Mouse (Mus musculus) spleen, adult 2 months (tissue): ENCODE results near the gene Strip1. TPM values are rescaled to one million over a fixed set of nuclear protein-coding genes. Genes with fewer than 3 reads are reported as not detected.
A peak's percentile ranks its signal among the peaks of the same experiment; 100 is the strongest.

Experiments
- DNase-seq, 2 experiments: peaks; one replicate each; pipeline versions ENCODE4 v3.0.0 to v3.0.0-alpha.2; 2012 to 2021; ENCODE audit warnings: low spot score in 2 of 2, low read depth in 1 of 2
- H3K27ac ChIP-seq: fragments of 200-500 bp; 2 replicates; pipeline ENCODE4 v1.5.1; 2012; ENCODE audit warnings: low read length, inconsistent platforms; ENCODE audit not compliant: insufficient read depth
- H3K27me3 ChIP-seq: fragments of 200-500 bp; 2 replicates; pipeline ENCODE4 v1.6.1; 2012; ENCODE audit warnings: mild to moderate bottlenecking, moderate library complexity, low read length, inconsistent platforms; ENCODE audit not compliant: control insufficient read depth, insufficient read depth
- H3K36me3 ChIP-seq: fragments of 200-500 bp; 2 replicates; pipeline ENCODE4 v1.6.1; 2012; ENCODE audit warnings: mild to moderate bottlenecking, low read length, inconsistent platforms; ENCODE audit not compliant: control insufficient read depth, insufficient read depth
- H3K4me1 ChIP-seq: fragments of 200-500 bp; 2 replicates; pipeline ENCODE4 v1.6.1; 2011; ENCODE audit warnings: inconsistent platforms; ENCODE audit not compliant: control insufficient read depth, insufficient read depth, insufficient read length
- H3K4me3 ChIP-seq: fragments of 200-500 bp; 2 replicates; pipeline ENCODE4 v1.5.1; 2011; ENCODE audit warnings: mild to moderate bottlenecking, inconsistent platforms; ENCODE audit not compliant: insufficient read depth, insufficient read length; ENCODE audit errors: extremely low read depth
- CTCF ChIP-seq: fragments of 200-500 bp; IDR thresholded peaks from 2 replicates; pipeline ENCODE4 v1.5.1; 2011; ENCODE audit warnings: mild to moderate bottlenecking, inconsistent platforms; ENCODE audit not compliant: insufficient read depth, insufficient read length, insufficient replicate concordance; ENCODE audit errors: extremely low read depth
- POLR2A ChIP-seq: fragments of 200-500 bp; IDR thresholded peaks from 2 replicates; pipeline ENCODE4 v1.6.1; 2011; ENCODE audit warnings: low read depth, low read length, inconsistent platforms
- WGBS: fragments of 180-500 bp; shearing (Covaris S2); methylation state at CpG from one replicate; pipeline ENCODE4 v1.1.7; 2018; 5-methylcytosine and 5-hydroxymethylcytosine counted together
- polyA plus RNA-seq: library from polyadenylated mRNA; depleted of rRNA; stranded (reverse); fragments of >200 nt; gene quantifications from 2 replicates; pipeline ENCODE4 v1.2.3, GENCODE M21; 2012; rRNA removed

The Strip1 gene
- 36.0 and 45.6 TPM in 2 replicates for polyA plus RNA-seq

DNA sequence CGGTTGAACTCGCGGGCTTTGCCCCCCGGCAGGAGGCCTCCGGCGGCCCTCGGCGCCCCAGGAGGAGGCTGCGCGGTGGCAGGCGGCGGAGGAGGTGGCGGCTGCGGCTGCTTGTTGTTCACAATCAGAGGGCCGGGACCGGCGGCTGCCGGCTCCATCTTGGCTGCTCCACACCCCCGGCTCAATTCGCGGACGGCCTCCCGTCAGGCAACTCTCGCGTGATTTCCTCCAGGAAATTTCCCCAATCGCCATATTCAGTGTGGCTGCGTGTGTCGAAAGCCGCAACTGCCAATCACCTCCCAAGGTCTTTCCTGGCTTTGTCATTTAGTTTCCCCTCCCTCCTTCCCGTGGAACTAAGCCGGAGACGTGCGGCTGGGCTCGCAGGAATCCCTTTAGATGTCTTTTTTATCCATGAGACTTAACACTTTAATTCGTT, at the start of gene Strip1:
Strip1 (minus strand) TSS at position 172 of the 436 bp plus-strand sequence.
- peak; percentile 85 to 88 for DNase-seq
- peaks cover 2% of the 10 kb centered on the region; the same call in 1 of the 2 replicates for H3K36me3 ChIP-seq
- TF ChIP-seq CTCF, result no peak
- no peak; the same call in 1 of the 2 replicates for TF ChIP-seq POLR2A
- peak within 1 kb of the TSS; percentile 93 for H3K4me3 ChIP-seq
- under 1% methylated on average over 35 of the region's 35 CpGs for WGBS
- H3K27me3 ChIP-seq, result no peaks in the 10 kb centered on the region
- peak within 1 kb of the TSS; percentile 64 for H3K27ac ChIP-seq
- H3K4me1 ChIP-seq, result peaks cover 5% of the 10 kb centered on the region; the same call in 1 of the 2 replicates

DNA sequence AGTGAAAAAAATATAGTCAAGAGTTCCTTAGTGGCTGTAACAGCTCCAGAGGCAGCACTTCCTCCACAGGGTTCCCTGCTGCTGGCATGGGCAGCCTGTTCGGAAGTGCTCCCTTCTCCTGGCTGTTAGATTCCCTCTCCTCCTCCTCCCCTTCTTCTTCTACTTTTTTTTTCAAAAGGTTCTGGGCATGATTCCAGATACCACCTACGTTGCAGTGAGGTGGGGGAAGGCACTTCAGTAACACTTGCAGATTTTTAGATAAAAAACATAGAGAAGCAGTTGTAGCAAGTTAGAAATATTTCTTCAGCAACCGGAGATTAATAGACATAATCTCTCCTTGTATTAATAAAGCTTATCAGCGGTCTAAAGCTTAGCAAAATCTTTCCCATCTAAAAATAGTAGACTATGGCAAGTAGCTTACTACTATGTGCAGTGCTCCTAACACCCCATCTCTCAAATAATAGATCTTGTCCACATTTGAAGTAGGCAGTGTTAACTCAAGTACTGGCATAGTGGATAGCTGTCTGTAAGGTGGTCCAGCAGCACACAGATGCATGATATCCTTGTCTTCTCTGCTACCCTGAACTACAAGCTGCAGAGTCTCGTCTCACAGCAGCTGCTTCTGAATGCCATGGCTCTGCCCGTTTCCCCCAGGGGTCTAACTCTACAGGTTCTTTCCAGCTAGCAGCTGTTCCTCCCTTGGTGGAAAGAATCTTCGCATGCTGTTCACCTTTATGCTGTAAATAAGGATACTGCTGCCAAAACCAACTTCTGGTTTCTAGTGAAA, 49.5 kb upstream of the Strip1 start:
- DNase-seq, result no peak
- TF ChIP-seq CTCF (no peak), POLR2A (no peak)
- Histone ChIP-seq H3K27ac (no peak overlapping the region), H3K4me1 (no peaks in the 10 kb centered on the region), H3K27me3 (no peaks in the 10 kb centered on the region), H3K36me3 (no peaks in the 10 kb centered on the region; the same call in 1 of the 2 replicates), H3K4me3 (no peak overlapping the region)
- WGBS, result 53% methylated on average over 7 of the region's 7 CpGs

DNA sequence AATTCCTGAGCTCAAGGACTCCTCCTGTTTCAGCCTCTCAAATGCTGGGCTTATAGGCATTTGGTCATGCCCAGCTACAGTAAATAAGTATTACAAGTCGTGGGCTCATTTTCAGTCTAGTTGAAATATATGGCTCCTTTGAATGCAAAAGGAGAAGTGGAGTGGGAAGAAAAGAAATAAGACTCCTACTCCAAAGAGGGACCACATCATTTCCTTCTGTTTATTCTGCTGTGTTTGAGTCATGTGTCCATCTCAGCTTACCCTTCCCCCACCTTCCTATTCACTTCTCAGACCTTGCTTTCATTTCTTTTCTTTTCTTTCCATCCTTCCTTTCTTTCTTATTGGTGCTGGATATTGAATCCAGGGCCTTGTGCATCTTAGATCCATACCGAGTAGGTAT, 40.0 kb upstream of the Strip1 start:
- no peak for DNase-seq
- Histone ChIP-seq H3K4me1 (no peaks in the 10 kb centered on the region), H3K27ac (no peak overlapping the region), H3K4me3 (no peak overlapping the region), H3K27me3 (no peaks in the 10 kb centered on the region), H3K36me3 (peaks cover 35% of the 10 kb centered on the region)
- TF ChIP-seq POLR2A (no peak), CTCF (no peak)
- WGBS, result 63% methylated on average over 2 of the region's 2 CpGs

DNA sequence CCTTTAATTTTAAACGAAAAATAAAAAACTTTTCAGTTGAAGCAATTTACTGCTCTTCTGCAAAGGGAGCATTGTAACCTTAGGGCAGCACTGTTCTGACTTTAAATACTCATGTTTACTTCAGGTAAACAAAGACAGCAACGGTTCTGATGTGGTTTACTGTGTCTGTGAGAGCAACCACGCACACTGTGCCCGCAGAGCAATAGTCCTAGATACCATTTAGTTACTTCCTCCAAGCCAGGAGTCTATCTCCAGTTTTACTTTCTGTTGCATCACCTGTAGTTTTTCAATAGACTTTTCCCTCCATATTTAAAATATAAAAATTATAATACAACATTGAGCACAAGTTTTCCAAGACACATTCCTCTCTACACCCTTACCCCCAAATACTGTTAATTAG, 39.0 kb upstream of the Strip1 start:
- Histone ChIP-seq H3K4me1 (no peaks in the 10 kb centered on the region), H3K27me3 (no peaks in the 10 kb centered on the region), H3K36me3 (peaks cover 38% of the 10 kb centered on the region), H3K4me3 (no peak overlapping the region), H3K27ac (no peak overlapping the region)
- DNase-seq, result no peak
- WGBS, result 62% methylated on average over 4 of the region's 4 CpGs
- TF ChIP-seq POLR2A, result no peak
- no peak for TF ChIP-seq CTCF

DNA sequence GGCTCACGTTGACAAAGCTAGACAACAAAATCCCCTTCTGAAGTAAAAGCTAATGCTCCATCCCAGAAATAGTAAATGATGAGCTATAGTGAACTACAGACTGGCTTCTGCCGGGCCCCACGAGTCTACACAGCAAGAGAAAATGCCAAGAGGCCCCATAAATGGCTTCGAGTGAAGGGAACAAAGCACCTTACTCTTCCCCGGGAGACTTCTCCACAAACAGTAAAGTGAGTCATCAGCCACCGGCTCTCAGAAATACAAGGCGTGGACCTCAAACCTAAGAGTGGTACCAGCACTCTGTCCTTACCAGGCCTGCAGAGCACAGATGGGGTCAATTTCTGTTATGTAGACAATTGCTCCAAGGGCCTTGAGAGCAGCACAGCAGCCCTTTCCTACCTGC, 37.3 kb upstream of the Strip1 start:
- 91% methylated on average over 7 of the region's 7 CpGs for whole genome bisulfite sequencing
- no peak for TF ChIP-seq POLR2A
- no peak for TF ChIP-seq CTCF
- peaks cover 42% of the 10 kb centered on the region for H3K36me3 ChIP-seq

DNA sequence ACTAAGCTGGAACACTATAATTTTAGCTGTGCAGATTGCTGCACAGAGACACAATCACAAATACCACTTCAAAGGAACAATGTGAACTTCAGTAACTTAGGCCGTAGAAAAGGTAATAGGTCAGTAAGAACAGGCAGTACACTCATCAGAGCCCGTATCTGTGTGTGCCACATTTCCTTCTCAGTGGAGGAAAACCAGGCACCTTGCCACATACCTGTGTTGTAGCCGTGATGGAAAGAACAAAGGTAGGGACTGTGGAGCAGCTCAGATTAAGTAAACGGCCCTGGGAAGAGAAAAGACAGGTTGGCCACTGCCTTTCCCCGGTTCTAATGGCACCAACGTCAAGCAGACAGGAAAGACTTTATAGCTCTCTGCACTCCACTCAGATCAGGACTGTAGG, 35.9 kb upstream of the Strip1 start:
- H3K4me3 ChIP-seq, result no peak overlapping the region
- DNase-seq, result no peak
- no peak for TF ChIP-seq POLR2A
- no peak for TF ChIP-seq CTCF
- 92% methylated on average over 6 of the region's 6 CpGs for WGBS
- no peak overlapping the region for H3K27ac ChIP-seq
- peaks cover 38% of the 10 kb centered on the region for H3K36me3 ChIP-seq
- H3K27me3 ChIP-seq, result no peaks in the 10 kb centered on the region
- no peaks in the 10 kb centered on the region for H3K4me1 ChIP-seq

More for the DNA sequence above, 37.3 kb upstream of the Strip1 start:
- H3K4me1 ChIP-seq, result no peaks in the 10 kb centered on the region
- no peak overlapping the region for H3K4me3 ChIP-seq
- no peak overlapping the region for H3K27ac ChIP-seq
- H3K27me3 ChIP-seq, result no peaks in the 10 kb centered on the region
- no peak for DNase-seq

DNA sequence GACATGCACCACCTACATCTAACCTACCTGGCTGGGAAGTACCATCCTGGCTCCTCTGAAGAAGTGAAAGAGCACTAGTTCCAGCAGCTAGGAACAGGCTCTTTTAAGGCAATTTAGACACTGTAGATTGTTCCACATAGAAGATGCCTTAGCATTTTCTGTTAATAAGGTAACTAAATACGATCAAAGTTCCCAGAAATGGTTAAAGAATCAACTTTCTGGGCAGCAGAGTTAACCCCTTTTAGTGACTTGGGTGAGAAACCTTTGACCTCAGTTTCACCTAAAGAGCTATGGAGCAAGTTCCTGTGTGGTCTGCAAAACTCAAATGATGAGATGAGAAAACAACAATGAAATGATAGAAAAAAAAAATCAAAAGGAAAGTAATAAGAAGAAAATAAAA, 33.1 kb upstream of the Strip1 start:
- no peak for TF ChIP-seq POLR2A
- TF ChIP-seq CTCF, result no peak
- H3K4me3 ChIP-seq, result no peak overlapping the region
- H3K27me3 ChIP-seq, result no peaks in the 10 kb centered on the region
- DNase-seq, result no peak
- H3K36me3 ChIP-seq, result peaks cover 37% of the 10 kb centered on the region
- H3K4me1 ChIP-seq, result no peaks in the 10 kb centered on the region
- WGBS, result 94% methylated on average over 1 of the region's 1 CpGs
- H3K27ac ChIP-seq, result no peak overlapping the region
